Mouse (Mus musculus) embryonic facial prominence, embryonic 14.5 days (tissue): Measurements from ENCODE around the gene Gsdme. TPM values are rescaled to one million over a fixed set of nuclear protein-coding genes. Genes with fewer than 3 reads are reported as not detected.

ENCODE experiments used
- ATAC-seq: fragments of 200-750 bp; cut with Nextera tagmentation; 2 replicates; pipeline ENCODE4 v1.8.0; 2017; ENCODE audit warnings: low read depth, moderate number of reproducible peaks, moderate TSS enrichment
- DNase-seq: peaks from one replicate; pipeline ENCODE4 v3.0.0-alpha.2; 2015; ENCODE audit warnings: low spot score
- H3K27ac ChIP-seq: fragments of 300-500 bp; sonication (generic); replicated peaks from 2 replicates; pipeline ENCODE4 v1.5.1; 2014; ENCODE audit warnings: low read depth, mild to moderate bottlenecking, low read length, moderate library complexity
- H3K27me3 ChIP-seq: fragments of 300-500 bp; sonication (generic); replicated peaks from 2 replicates; pipeline ENCODE4 v1.6.1; 2014; ENCODE audit warnings: low read length; ENCODE audit not compliant: control insufficient read depth, insufficient read depth
- H3K36me3 ChIP-seq: fragments of 300-500 bp; sonication (generic); 2 replicates; pipeline ENCODE4 v1.6.1; 2014; ENCODE audit warnings: low read length, mixed read lengths; ENCODE audit not compliant: control insufficient read depth, insufficient read depth
- H3K4me1 ChIP-seq: fragments of 300-500 bp; sonication (generic); 2 replicates; pipeline ENCODE4 v1.6.1; 2014; ENCODE audit warnings: antibody characterized with exemption, low read length; ENCODE audit not compliant: control insufficient read depth, insufficient read depth
- H3K4me2 ChIP-seq: fragments of 300-500 bp; sonication (generic); 2 replicates; pipeline ENCODE4 v1.6.1; 2014; ENCODE audit warnings: low read depth, mild to moderate bottlenecking, low read length, moderate library complexity, mixed read lengths
- H3K4me3 ChIP-seq: fragments of 300-500 bp; sonication (generic); 2 replicates; pipeline ENCODE4 v1.5.1; 2014; ENCODE audit warnings: low read depth, mild to moderate bottlenecking, low read length
- H3K9ac ChIP-seq: fragments of 300-500 bp; sonication (generic); 2 replicates; pipeline ENCODE4 v1.6.1; 2014; ENCODE audit warnings: low read depth, mild to moderate bottlenecking, low read length, moderate library complexity, mixed read lengths
- H3K9me3 ChIP-seq: fragments of 300-500 bp; sonication (generic); 2 replicates; pipeline ENCODE4 v1.6.1; 2016; ENCODE audit warnings: low read length; ENCODE audit not compliant: control insufficient read depth
- WGBS: fragments of 180-500 bp; shearing (Covaris S2); extraction: QIAGEN DNeasy Blood & Tissue Kit; methylation state at CpG from one replicate; pipeline ENCODE4 v1.1.7; 2014; 5-methylcytosine and 5-hydroxymethylcytosine counted together
- polyA plus RNA-seq: library from polyadenylated mRNA; unstranded; fragments of >200 nt; fragmentation: Nextera tagmentation; extraction: Ambion mirVana; gene quantifications from 2 replicates; pipeline ENCODE4 v1.2.1, GENCODE M21; 2014

Gsdme gene
- polyA plus RNA-seq, 1 experiment from 2014 or later: 33.5 TPM

- DNase-seq: no peak
- WGBS: 83% methylated on average over 3 of the region's 3 CpGs
- Histone ChIP-seq H3K4me1 (no peaks in the 10 kb centered on the region), H3K4me2 (no peak overlapping the region), H3K36me3 (peaks cover 7% of the 10 kb centered on the region; the same call in 1 of the 2 replicates), H3K27ac (no peak overlapping the region), H3K9ac (no peak overlapping the region), H3K9me3 (no peaks in the 10 kb centered on the region), H3K4me3 (no peak overlapping the region), H3K27me3 (no peaks in the 10 kb centered on the region)
- no peak for ATAC-seq
Observed at GRCm38 (mm10) chr6:50163013-50163412, 100.6 kb downstream of the Gsdme start.

DNA sequence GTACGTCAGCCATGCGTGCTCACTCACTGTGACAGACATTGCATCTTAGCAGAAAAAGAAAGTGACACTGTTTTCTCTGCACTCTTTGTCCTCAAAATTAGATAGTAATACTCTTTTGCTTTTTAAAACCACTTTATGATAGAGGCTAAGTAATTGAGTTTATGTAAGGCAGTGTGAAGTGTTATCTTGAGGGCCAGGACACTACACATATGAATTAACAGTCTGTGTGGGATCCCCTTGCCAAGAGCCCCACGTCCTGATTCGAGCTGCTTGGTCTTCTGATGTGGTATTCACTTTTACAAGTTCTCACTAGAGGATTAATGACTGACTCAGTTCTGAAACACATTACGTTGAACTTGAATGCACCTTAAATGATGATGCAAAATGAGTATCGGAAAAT lies 103.8 kb downstream of the Gsdme start:
- no peak for DNase-seq
- 87% methylated on average over 6 of the region's 6 CpGs for WGBS
- Histone ChIP-seq H3K36me3 (peaks cover 7% of the 10 kb centered on the region; the same call in 1 of the 2 replicates), H3K27ac (no peak overlapping the region), H3K4me3 (no peak overlapping the region), H3K4me2 (no peak overlapping the region), H3K4me1 (no peaks in the 10 kb centered on the region), H3K9ac (no peak overlapping the region), H3K9me3 (no peaks in the 10 kb centered on the region), H3K27me3 (no peaks in the 10 kb centered on the region)
- ATAC-seq: no peak

DNA sequence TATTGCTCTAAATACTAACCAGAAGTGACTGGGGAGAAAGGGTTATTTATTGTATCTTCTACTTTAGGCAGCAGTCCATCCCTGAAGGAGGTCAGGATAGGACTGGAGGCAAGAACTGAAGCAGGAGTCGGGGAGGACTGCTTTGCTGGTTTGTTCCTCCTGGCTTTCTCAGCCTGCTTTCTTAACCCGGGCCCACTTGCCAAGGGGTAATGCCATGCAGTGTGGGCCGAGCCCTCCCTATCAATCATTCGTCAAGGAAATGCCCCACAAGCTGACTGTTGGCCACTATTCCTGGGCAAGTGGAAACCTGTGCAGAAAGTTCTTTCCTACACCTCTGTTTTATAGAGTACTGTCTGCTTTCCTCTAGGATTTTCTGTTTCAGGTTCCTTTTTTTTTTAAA lies 114.3 kb downstream of the Gsdme start:
- no peak overlapping the region for H3K27ac ChIP-seq
- H3K36me3 ChIP-seq: peaks cover 15% of the 10 kb centered on the region; the same call in 1 of the 2 replicates
- WGBS: 80% methylated on average over 4 of the region's 4 CpGs
- H3K4me3 ChIP-seq: no peak overlapping the region
- H3K4me1 ChIP-seq: no peaks in the 10 kb centered on the region
- DNase-seq (no peak), ATAC-seq (no peak)
- H3K9me3 ChIP-seq: no peaks in the 10 kb centered on the region
- H3K27me3 ChIP-seq: no peaks in the 10 kb centered on the region
- H3K9ac ChIP-seq: no peak overlapping the region
- no peak overlapping the region for H3K4me2 ChIP-seq

DNA sequence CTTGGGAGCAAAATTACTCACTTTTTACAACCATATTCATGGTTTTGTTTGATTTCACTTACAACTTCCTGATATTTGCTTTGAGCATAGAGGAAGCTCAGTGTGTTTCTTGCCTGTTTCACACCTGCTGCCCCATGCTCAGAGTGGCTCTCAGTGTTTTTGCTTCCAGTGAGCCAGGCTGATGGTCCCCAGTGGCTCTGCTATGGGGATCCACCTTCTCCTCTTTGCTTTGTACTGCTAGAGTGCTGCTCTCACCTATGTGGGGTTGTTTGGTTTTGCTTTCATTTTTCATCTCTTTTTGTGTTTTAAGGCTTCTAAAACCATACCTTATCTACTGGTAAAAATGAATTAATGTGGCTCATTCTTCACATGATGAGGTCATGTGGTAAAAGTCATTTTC lies 117.5 kb downstream of the Gsdme start:
- no peak for ATAC-seq
- no peak for DNase-seq
- H3K4me2 ChIP-seq: no peak overlapping the region

DNA sequence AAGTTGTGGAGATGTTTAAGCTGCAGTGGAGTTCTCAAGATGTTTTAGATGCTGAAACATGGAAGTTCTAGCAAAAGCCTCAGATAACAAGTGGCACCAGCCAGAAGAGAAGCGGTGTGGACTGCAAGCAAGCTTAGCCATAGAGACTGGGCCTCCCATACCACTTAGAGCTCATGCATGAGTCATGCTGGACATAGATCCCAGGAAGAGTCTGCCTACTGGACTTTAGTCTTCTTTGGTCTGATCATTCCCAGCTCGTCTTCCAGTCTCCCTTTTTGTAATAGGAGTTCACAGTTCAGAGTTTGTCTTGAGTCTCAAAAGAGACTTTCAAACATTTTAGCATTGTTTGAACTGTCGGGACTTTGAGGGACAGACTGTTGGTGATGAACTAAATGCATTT lies 124.1 kb downstream of the Gsdme start:
- no peaks in the 10 kb centered on the region for H3K27me3 ChIP-seq
- H3K27ac ChIP-seq: no peak overlapping the region
- DNase-seq: no peak
- H3K4me2 ChIP-seq: no peak overlapping the region
- H3K36me3 ChIP-seq: no peaks in the 10 kb centered on the region
- ATAC-seq: no peak
- H3K4me3 ChIP-seq: no peak overlapping the region
- no peaks in the 10 kb centered on the region for H3K9me3 ChIP-seq
- H3K9ac ChIP-seq: no peak overlapping the region
- 91% methylated on average over 3 of the region's 3 CpGs for WGBS
- no peaks in the 10 kb centered on the region for H3K4me1 ChIP-seq

More for the DNA sequence above, 117.5 kb downstream of the Gsdme start:
- Histone ChIP-seq H3K36me3 (peaks cover 15% of the 10 kb centered on the region; the same call in 1 of the 2 replicates), H3K27ac (no peak overlapping the region), H3K9me3 (no peaks in the 10 kb centered on the region), H3K4me1 (no peaks in the 10 kb centered on the region), H3K4me3 (no peak overlapping the region), H3K27me3 (no peaks in the 10 kb centered on the region), H3K9ac (no peak overlapping the region)

Other genes with a start within 250 kb of the Gsdme start
- gene Mpp6, start 153.6 kb downstream of the Gsdme start, polyA plus RNA-seq: 79.6 and 80.8 TPM in 2 replicates
- 9.7 and 10.6 TPM in 2 replicates for gene Osbpl3, start 192.3 kb upstream of the Gsdme start, polyA plus RNA-seq